Mouse (Mus musculus): ENCODE data around the gene Hbs1l. TPM values are rescaled to one million over a fixed set of nuclear protein-coding genes. Genes with fewer than 3 reads are reported as not detected.
A peak's percentile ranks its signal among the peaks of the same experiment; 100 is the strongest.

Hbs1l gene
- polyA plus RNA-seq (2012; rRNA removed), result 7.5 and 12.2 TPM in 2 replicates

DNA sequence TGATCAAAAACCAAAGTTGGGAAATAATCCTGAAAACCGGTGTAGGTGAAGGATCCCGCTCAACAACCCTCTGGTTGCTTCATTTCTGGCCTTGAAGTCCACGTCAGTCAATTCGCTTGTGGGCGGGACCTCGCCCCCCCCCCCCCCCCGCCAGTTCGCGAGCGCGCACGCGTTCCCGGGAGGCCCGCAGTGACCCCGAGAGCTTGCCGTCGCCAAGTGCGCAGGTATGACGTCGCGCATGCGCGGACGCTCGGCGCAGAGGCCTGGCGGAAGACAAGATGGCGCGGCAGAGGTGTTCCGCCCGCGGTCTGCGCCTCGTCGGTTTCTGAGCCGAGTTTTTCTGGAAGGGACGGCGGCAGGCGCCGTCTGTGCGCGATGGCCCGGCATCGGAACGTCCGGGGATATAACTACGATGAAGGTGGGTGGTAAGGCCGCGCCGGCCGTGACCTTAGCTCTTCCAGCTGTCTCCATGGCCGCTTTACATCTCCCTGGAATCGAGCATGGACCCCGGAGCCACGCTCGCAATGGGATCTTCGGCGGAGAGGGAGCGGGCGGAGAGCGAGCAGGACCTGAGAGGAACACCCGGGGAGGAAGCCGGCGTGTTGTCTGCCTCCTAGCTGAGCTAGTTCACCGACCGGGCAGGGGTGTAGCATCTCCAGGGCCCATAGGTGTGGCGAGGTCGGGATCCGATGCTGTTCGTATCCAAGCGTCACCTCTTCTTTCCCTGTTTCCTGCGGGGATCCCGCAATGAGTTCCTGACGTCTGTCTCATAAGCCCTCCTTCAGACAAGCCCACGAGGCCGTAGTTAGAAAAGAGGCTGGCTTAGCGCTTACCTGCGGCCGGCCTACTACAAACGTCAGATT lies at the start of gene Hbs1l:
Hbs1l (plus strand) TSS at position 221 of the 863 bp plus-strand sequence.
- peaks cover 14% of the 10 kb centered on the region for H3K36me3 ChIP-seq (ENCODE audit: control insufficient read depth, insufficient read depth, low read length)
- peak within 1 kb of the TSS; percentile 100 for H3K4me3 ChIP-seq (ENCODE audit: low read depth, low read length)
- WGBS, result under 1% methylated on average over 81 of the region's 81 CpGs
- H3K27me3 ChIP-seq (ENCODE audit: control insufficient read depth, insufficient read depth, low read length), result no peaks in the 10 kb centered on the region
- peaks cover 3% of the 10 kb centered on the region; the same call in 1 of the 2 replicates for H3K4me1 ChIP-seq (ENCODE audit: control insufficient read depth, insufficient read depth, insufficient read length, low read length)
- peak within 1 kb of the TSS; percentile 86 for H3K27ac ChIP-seq (ENCODE audit: insufficient read depth, low read depth, low read length)
- no peak for TF ChIP-seq CTCF (IDR thresholded peaks at IDR 0.05; ENCODE audit: extremely low read depth, insufficient read length, insufficient replicate concordance, low read depth, low read length)
- peak; percentile 35; the same call in 1 of the 2 replicates for TF ChIP-seq POLR2A (IDR thresholded peaks at IDR 0.05; ENCODE audit: low read depth, low read length)

DNA sequence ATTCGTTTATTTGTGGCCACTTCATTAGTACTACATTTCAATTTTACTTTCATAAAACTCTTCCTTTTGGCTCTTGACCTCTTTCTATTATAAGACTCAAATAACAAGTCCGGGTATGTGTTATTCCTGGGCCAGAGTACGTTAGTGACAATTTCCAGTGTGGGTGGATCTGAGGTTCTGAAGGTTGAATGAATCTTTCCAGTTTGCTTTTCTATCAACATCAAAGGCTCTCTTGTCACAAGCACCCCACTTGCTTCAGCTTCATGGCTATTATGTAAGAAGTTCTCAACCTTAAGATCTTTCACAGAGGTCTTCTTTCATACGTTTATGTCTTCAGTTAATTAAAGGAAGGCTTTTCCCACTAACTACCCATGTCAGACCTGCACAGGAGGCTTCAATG lies 47.2 kb upstream of the Hbs1l start:
- WGBS, result 75% methylated on average over 4 of the region's 4 CpGs
- Histone ChIP-seq H3K36me3 (ENCODE audit: control insufficient read depth, insufficient read depth, low read length) (no peaks in the 10 kb centered on the region), H3K4me1 (ENCODE audit: control insufficient read depth, insufficient read depth, insufficient read length, low read length) (no peaks in the 10 kb centered on the region), H3K27me3 (ENCODE audit: control insufficient read depth, insufficient read depth, low read length) (no peaks in the 10 kb centered on the region; the same call in 1 of the 2 replicates), H3K27ac (ENCODE audit: insufficient read depth, low read depth, low read length) (no peak overlapping the region), H3K4me3 (ENCODE audit: low read depth, low read length) (no peak overlapping the region)
- TF ChIP-seq CTCF (IDR thresholded peaks at IDR 0.05; ENCODE audit: extremely low read depth, insufficient read length, insufficient replicate concordance, low read depth, low read length) (no peak), POLR2A (IDR thresholded peaks at IDR 0.05; ENCODE audit: low read depth, low read length) (no peak)

DNA sequence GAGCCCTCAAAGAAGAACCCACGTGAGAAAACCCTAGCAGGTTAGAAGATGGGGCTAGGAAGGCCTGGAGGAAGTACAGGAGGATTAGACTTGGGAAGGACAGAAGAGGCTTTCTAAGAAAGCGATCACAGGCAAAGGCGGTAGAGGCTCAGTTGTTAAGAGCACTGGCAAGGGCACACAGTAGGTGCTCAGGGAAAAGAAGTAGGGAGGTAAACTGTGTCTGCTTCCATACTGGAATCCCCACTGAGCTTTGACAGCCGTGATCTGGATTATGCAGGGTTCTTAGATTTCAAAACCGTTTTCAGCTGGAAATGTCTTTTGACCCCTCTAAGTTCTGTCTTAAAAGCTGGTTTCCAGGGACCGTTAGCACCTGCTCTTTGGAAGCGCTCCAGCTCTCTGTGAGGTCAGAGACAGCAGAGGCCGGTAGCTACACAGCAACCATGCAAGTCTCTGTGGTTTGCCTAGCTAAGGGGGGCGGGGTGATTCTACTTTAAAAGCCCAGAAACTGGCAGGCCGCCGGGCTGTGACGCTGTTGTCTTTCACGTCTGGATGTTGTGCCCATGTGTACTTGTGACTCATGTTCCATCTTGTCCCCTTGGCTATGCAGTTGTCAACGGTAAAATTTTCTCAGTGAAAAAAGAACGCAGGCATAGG lies 43.8 kb upstream of the Hbs1l start:
- Histone ChIP-seq H3K36me3 (ENCODE audit: control insufficient read depth, insufficient read depth, low read length) (no peaks in the 10 kb centered on the region), H3K27me3 (ENCODE audit: control insufficient read depth, insufficient read depth, low read length) (no peaks in the 10 kb centered on the region; the same call in 1 of the 2 replicates), H3K4me1 (ENCODE audit: control insufficient read depth, insufficient read depth, insufficient read length, low read length) (no peaks in the 10 kb centered on the region), H3K27ac (ENCODE audit: insufficient read depth, low read depth, low read length) (no peak overlapping the region), H3K4me3 (ENCODE audit: low read depth, low read length) (no peak overlapping the region)
- 41% methylated on average over 15 of the region's 15 CpGs for WGBS
- TF ChIP-seq POLR2A (IDR thresholded peaks at IDR 0.05; ENCODE audit: low read depth, low read length), result no peak
- TF ChIP-seq CTCF (IDR thresholded peaks at IDR 0.05; ENCODE audit: extremely low read depth, insufficient read length, insufficient replicate concordance, low read depth, low read length), result no peak

DNA sequence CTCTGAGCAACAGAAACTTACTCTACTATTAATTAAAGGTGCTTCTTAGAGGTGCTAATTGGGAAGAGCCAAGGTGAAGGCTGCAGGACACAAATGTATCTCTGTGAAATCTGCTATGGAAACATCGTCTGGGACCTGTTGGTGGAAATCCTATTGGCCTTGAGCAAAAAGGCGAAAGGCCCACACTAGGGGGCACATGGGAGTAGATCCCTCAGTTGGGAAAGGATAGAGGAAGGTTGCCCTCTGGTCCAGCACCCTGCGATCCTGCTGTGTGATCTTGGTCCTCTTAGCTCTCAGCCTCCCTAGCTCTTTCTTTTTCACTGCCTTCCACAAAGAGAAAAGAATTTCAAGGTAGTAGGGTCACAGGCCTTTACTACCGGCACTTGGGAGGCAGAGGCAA lies 43.0 kb upstream of the Hbs1l start:
- Histone ChIP-seq H3K36me3 (ENCODE audit: control insufficient read depth, insufficient read depth, low read length) (no peaks in the 10 kb centered on the region), H3K4me1 (ENCODE audit: control insufficient read depth, insufficient read depth, insufficient read length, low read length) (no peaks in the 10 kb centered on the region), H3K4me3 (ENCODE audit: low read depth, low read length) (no peak overlapping the region), H3K27me3 (ENCODE audit: control insufficient read depth, insufficient read depth, low read length) (no peaks in the 10 kb centered on the region; the same call in 1 of the 2 replicates), H3K27ac (ENCODE audit: insufficient read depth, low read depth, low read length) (no peak overlapping the region)
- TF ChIP-seq CTCF (IDR thresholded peaks at IDR 0.05; ENCODE audit: extremely low read depth, insufficient read length, insufficient replicate concordance, low read depth, low read length), result no peak
- no peak for TF ChIP-seq POLR2A (IDR thresholded peaks at IDR 0.05; ENCODE audit: low read depth, low read length)
- 85% methylated on average over 4 of the region's 4 CpGs for WGBS

DNA sequence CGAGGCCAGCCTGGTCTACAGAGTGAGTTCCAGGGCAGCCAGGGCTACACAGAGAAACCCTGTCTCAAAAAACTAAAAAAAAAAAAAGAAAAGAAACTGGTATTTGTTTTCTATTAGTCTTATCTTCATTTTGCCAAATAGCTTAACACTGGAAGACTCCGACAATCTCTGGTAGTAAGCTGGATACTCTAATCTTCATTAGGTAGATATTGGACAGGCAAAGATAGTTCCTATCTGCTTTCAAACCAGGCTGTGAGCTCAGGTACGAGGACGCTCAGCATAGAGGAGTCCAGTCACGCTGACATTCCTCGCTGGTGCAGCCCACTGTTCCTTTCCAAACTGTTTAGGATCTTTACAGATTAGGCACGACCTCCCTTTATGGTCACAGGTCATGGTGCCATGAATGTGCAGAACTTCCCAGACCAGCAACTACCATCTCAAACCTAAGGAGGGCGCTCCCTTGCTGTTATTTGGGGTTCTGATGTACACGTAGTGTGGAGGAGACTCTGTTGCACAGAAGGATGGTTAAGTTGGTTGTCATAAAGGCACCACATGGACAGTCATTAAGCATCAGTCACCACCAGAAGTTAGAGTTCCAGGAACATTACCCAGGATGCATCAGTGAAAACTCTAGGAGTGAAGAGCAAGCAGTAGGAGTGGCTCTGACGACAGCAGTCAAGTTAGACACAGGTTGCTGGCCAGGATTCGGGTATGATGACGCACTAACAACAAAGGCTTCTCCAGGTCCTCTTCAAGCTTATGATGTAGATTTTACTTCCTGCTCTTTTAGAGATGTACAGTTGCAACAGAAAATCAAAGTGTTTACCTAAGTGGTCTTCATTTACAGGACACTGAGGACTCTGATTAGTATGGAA lies 41.3 kb upstream of the Hbs1l start:
- Histone ChIP-seq H3K4me1 (ENCODE audit: control insufficient read depth, insufficient read depth, insufficient read length, low read length) (peaks cover 1% of the 10 kb centered on the region; the same call in 1 of the 2 replicates), H3K27me3 (ENCODE audit: control insufficient read depth, insufficient read depth, low read length) (no peaks in the 10 kb centered on the region), H3K36me3 (ENCODE audit: control insufficient read depth, insufficient read depth, low read length) (no peaks in the 10 kb centered on the region), H3K4me3 (ENCODE audit: low read depth, low read length) (no peak overlapping the region), H3K27ac (ENCODE audit: insufficient read depth, low read depth, low read length) (no peak overlapping the region)
- 80% methylated on average over 12 of the region's 12 CpGs for WGBS
- TF ChIP-seq CTCF (IDR thresholded peaks at IDR 0.05; ENCODE audit: extremely low read depth, insufficient read length, insufficient replicate concordance, low read depth, low read length), result no peak
- TF ChIP-seq POLR2A (IDR thresholded peaks at IDR 0.05; ENCODE audit: low read depth, low read length), result no peak

DNA sequence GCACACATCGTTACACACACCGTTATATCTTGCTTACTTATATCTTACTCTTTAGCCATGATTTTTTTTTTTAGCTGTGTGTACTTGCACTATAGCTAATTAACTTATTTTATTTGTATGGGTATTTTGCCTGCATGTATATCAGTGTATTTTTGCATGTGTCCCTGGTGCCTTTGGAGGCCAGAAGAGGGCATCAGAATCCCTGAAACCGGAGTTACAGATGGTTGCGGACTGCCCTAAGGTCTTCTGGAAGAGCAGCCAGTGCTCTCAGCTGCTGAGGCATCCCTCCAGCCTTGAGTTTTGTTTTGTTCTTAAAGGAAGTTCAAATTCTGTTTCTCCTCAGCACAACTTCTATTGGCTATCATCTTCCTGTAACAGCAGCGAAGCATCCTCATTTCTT lies 38.5 kb upstream of the Hbs1l start:
- no peak overlapping the region for H3K4me3 ChIP-seq (ENCODE audit: low read depth, low read length)
- no peaks in the 10 kb centered on the region for H3K27me3 ChIP-seq (ENCODE audit: control insufficient read depth, insufficient read depth, low read length)
- 83% methylated on average over 5 of the region's 5 CpGs for WGBS
- no peak overlapping the region for H3K27ac ChIP-seq (ENCODE audit: insufficient read depth, low read depth, low read length)
- TF ChIP-seq POLR2A (IDR thresholded peaks at IDR 0.05; ENCODE audit: low read depth, low read length), result no peak
- peak; percentile 21; the same call in 1 of the 2 replicates for TF ChIP-seq CTCF (IDR thresholded peaks at IDR 0.05; ENCODE audit: extremely low read depth, insufficient read length, insufficient replicate concordance, low read depth, low read length)
- H3K4me1 ChIP-seq (ENCODE audit: control insufficient read depth, insufficient read depth, insufficient read length, low read length), result peaks cover 5% of the 10 kb centered on the region; the same call in 1 of the 2 replicates
- H3K36me3 ChIP-seq (ENCODE audit: control insufficient read depth, insufficient read depth, low read length), result no peaks in the 10 kb centered on the region
